Mouse (Mus musculus) erythroblast, embryonic 14.5 days (primary cell): ENCODE results near the gene Marcks.

Experiments
- GATA1 ChIP-seq: IDR thresholded peaks from 2 replicates; pipeline ENCODE4 v1.6.1; 2012; ENCODE audit warnings: low read length, inconsistent platforms, mixed read lengths
- TAL1 ChIP-seq: IDR thresholded peaks from 3 replicates; pipeline ENCODE4 v1.6.1; 2012; ENCODE audit warnings: low read length, inconsistent platforms, mixed read lengths

DNA sequence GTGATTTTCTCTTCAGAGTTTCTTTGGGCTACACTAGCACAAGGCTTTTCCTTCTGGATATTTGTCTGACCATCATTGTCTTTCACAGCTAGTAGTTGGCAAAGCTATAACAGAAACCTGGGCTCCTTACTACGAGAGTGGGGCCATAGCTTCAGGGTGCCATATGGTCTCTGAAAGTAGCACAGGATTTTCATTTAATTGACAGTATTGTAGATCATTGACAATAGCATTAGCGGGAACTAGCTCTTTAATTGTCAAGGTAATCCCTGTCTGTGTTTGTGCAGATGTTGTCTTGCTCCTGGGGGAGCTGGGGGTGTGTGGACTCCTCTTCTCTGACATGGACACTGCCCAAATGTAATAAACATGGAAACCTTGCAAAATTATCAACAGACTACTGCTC, 37.0 kb downstream of the Marcks start:
- TF ChIP-seq GATA1 (no peak), TAL1 (no peak)
